Mouse (Mus musculus) midbrain, embryonic 13.5 days (tissue): ENCODE results near the gene Gorasp2. TPM values are rescaled to one million over a fixed set of nuclear protein-coding genes. Genes with fewer than 3 reads are reported as not detected.
A peak's percentile ranks its signal among the peaks of the same experiment; 100 is the strongest.

Source experiments
- ATAC-seq: fragments of 200-750 bp; cut with Nextera tagmentation; 2 replicates; pipeline ENCODE4 v1.8.0; 2017; ENCODE audit warnings: mild to moderate bottlenecking, moderate TSS enrichment, moderate library complexity
- H3K27ac ChIP-seq: fragments of 300-500 bp; sonication (generic); 2 replicates; pipeline ENCODE4 v1.5.1; 2015; ENCODE audit warnings: inconsistent platforms, mild to moderate bottlenecking, moderate library complexity
- H3K27me3 ChIP-seq: fragments of 300-500 bp; sonication (generic); 2 replicates; pipeline ENCODE4 v1.6.1; 2015; ENCODE audit warnings: mild to moderate bottlenecking, inconsistent platforms
- H3K36me3 ChIP-seq: fragments of 300-500 bp; sonication (generic); 2 replicates; pipeline ENCODE4 v1.6.1; 2015; ENCODE audit warnings: mild to moderate bottlenecking, inconsistent platforms
- H3K4me1 ChIP-seq: fragments of 300-500 bp; sonication (generic); replicated peaks from 2 replicates; pipeline ENCODE4 v1.6.1; 2015; ENCODE audit warnings: inconsistent platforms
- H3K4me2 ChIP-seq: fragments of 300-500 bp; sonication (generic); replicated peaks from 2 replicates; pipeline ENCODE4 v1.6.1; 2015; ENCODE audit warnings: moderate library complexity, mild to moderate bottlenecking, inconsistent platforms
- H3K4me3 ChIP-seq: fragments of 300-500 bp; sonication (generic); replicated peaks from 2 replicates; pipeline ENCODE4 v1.5.1; 2015; ENCODE audit warnings: mild to moderate bottlenecking, inconsistent platforms
- H3K9ac ChIP-seq: fragments of 300-500 bp; sonication (generic); replicated peaks from 2 replicates; pipeline ENCODE4 v1.6.1; 2015; ENCODE audit warnings: mild to moderate bottlenecking, inconsistent platforms
- H3K9me3 ChIP-seq: fragments of 300-500 bp; sonication (generic); 2 replicates; pipeline ENCODE4 v1.6.1; 2016; ENCODE audit warnings: mild to moderate bottlenecking, inconsistent platforms
- WGBS: fragments of 180-500 bp; shearing (Covaris S2); methylation state at CpG from one replicate; pipeline ENCODE4 v1.1.7; 2015; 5-methylcytosine and 5-hydroxymethylcytosine counted together
- polyA plus RNA-seq: library from polyadenylated mRNA; unstranded; fragments of >200 nt; fragmentation: Nextera tagmentation; extraction: Ambion mirVana; gene quantifications from 2 replicates; pipeline ENCODE4 v1.2.1, GENCODE M21; 2015

Gorasp2 gene
- 123 and 125 TPM in 2 replicates for polyA plus RNA-seq

DNA sequence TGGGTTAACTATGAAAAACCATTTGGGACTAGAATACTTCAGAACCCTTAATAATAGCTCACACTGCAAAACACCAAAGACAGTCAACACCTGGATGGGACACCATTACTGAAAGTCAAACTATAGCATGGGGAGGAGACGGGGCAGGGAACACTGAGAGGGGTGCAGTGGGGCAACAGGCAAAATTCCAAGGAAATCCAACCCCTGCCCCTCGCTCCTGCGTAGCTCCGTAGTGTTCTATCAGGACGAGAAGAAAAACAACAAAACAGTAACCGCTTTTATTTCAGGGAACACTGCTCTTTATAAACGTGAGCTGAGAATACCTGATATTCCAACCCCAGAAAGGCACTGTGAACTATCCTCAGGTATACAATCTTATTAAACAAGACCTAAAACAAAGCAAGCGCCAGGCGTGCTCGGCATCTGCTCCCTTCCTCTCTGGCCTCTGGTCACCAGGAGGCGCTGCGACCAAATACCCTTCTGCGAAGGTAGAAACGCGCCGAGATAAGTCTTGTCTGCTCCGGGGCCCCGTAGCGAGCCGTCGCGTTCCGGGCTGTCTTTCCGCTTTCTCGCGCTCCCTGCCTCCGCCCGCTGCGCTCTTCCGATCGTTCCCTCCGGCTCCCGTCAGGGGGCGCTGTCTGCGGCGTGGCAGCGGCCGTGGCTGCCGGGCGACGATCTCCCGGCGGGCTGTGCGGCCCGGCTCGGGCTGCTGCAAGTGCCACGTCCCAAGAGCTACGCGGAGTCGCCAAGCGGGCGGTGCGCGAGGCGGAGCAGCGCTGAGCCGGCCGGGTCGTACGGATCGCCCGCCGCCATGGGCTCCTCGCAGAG lies at the start of gene Gorasp2:
Gene Gorasp2, plus strand, starts transcription at position 690 of the 828 bp plus-strand sequence.
- WGBS = under 1% methylated on average over 64 of the region's 64 CpGs
- peak; percentile 97 for ATAC-seq
- Histone ChIP-seq H3K4me1 (peaks cover 24% of the 10 kb centered on the region), H3K9ac (peak within 1 kb of the TSS; percentile 92), H3K4me3 (peak within 1 kb of the TSS; percentile 91), H3K27ac (peak within 1 kb of the TSS; percentile 87), H3K9me3 (no peaks in the 10 kb centered on the region), H3K27me3 (no peaks in the 10 kb centered on the region), H3K4me2 (peak within 1 kb of the TSS; percentile 90), H3K36me3 (no peaks in the 10 kb centered on the region)

GRCm38 (mm10) chr2:70614745-70615351 lies 46.5 kb upstream of the Gorasp2 start:
- H3K4me2 ChIP-seq = no peak overlapping the region
- no peaks in the 10 kb centered on the region for H3K4me1 ChIP-seq
- ATAC-seq = no peak
- H3K27ac ChIP-seq = no peak overlapping the region
- no peaks in the 10 kb centered on the region for H3K36me3 ChIP-seq
- no peaks in the 10 kb centered on the region for H3K27me3 ChIP-seq
- no peaks in the 10 kb centered on the region for H3K9me3 ChIP-seq
- H3K9ac ChIP-seq = no peak overlapping the region
- no peak overlapping the region for H3K4me3 ChIP-seq
- WGBS = 85% methylated on average over 7 of the region's 7 CpGs

DNA sequence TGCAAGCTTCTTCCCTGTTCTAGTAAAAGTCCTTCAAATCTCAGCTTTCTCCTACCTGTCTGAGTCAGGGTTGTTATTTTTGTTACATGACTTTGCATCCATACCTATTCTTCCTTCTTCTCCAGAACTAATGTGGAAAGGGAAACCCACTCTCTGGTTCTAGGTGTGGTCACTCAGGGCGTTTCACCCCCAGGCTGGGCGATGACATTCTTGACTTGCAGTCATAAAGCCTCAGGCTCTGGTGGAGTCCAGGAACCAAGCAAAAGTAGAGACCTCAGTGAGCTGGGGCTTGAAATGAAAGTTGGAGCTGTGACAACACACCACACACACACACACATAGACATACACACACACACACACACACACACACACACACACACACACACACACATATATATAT lies 45.3 kb upstream of the Gorasp2 start:
- H3K4me3 ChIP-seq = no peak overlapping the region
- H3K4me2 ChIP-seq = no peak overlapping the region
- H3K36me3 ChIP-seq = no peaks in the 10 kb centered on the region
- H3K27me3 ChIP-seq = no peaks in the 10 kb centered on the region
- ATAC-seq = no peak
- H3K9me3 ChIP-seq = no peaks in the 10 kb centered on the region
- no peak overlapping the region for H3K27ac ChIP-seq
- H3K4me1 ChIP-seq = 0 out of 2 replicates have a peak, but pooled peaks cover 2% of the 10 kb centered on the region
- WGBS = 79% methylated on average over 2 of the region's 2 CpGs
- H3K9ac ChIP-seq = no peak overlapping the region

- Histone ChIP-seq H3K9ac (no peak overlapping the region), H3K9me3 (no peaks in the 10 kb centered on the region), H3K27me3 (no peaks in the 10 kb centered on the region), H3K4me1 (0 out of 2 replicates have a peak, but pooled peaks cover 2% of the 10 kb centered on the region), H3K27ac (no peak overlapping the region), H3K36me3 (no peaks in the 10 kb centered on the region), H3K4me3 (no peak overlapping the region), H3K4me2 (no peak overlapping the region)
- 76% methylated on average over 3 of the region's 3 CpGs for WGBS
- no peak for ATAC-seq
Measured at GRCm38 (mm10) chr2:70616617-70617016, 44.8 kb upstream of the Gorasp2 start.

DNA sequence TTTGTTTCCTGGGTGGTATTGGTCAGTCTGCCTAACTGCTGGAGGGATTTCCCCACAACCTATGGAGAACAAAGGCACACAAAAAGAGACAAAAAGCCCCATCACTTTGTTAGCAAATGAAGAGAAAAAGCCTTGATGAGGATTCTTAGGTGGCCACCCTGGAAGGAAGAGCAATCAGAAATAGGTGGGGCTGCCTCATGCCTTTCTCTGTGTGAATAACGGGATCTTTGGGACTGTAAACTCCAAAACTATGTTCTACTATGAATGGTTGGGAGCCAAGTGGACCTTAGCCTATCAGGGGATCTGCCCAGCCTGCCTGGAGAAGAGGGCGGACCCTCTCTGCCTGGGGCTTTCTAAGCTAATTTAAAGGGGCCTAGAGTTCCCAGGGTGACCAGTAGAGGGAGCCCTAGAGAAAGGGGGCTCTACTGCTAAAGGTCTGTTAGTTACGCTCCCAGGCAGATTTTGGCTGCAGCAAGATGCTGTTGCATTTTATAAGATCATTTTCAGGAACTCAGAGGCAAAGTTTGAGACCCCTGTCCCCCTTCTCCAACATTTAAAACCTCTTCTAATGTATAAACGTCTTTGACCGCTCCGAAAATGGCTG lies 42.0 kb upstream of the Gorasp2 start:
- H3K36me3 ChIP-seq = no peaks in the 10 kb centered on the region
- no peak overlapping the region for H3K4me2 ChIP-seq
- ATAC-seq = no peak
- H3K27ac ChIP-seq = no peak overlapping the region
- no peaks in the 10 kb centered on the region for H3K9me3 ChIP-seq
- no peak overlapping the region for H3K9ac ChIP-seq
- WGBS = 85% methylated on average over 6 of the region's 6 CpGs
- no peak overlapping the region for H3K4me3 ChIP-seq
- no peaks in the 10 kb centered on the region for H3K27me3 ChIP-seq
- 0 out of 2 replicates have a peak, but pooled peaks cover 2% of the 10 kb centered on the region for H3K4me1 ChIP-seq

DNA sequence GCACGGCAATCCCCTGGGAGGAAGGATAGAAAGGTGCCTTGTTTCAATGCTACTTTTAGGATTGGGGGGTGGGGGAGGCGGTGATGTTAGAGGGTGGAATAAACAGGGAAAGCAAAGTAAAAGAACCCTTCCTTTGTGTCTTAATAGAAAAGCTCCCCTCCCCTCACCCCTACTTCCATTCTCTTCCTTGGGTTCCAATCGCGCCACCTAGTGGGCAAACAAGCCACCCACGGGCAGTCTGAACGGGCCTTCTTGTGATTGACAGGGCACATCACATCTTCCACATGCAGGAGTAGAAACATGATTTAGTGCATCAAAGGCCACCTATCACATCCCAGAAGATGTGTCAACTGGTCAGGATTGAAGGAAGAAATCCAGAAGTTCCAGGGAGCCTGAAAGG lies 41.2 kb upstream of the Gorasp2 start:
- no peaks in the 10 kb centered on the region for H3K36me3 ChIP-seq
- H3K4me3 ChIP-seq = no peak overlapping the region
- 15% methylated on average over 6 of the region's 6 CpGs for whole genome bisulfite sequencing
- peak; percentile 56; the same call in 1 of the 2 replicates for ATAC-seq
- no peak overlapping the region for H3K27ac ChIP-seq
- H3K27me3 ChIP-seq = no peaks in the 10 kb centered on the region
- no peak overlapping the region for H3K9ac ChIP-seq
- H3K4me1 ChIP-seq = 0 out of 2 replicates have a peak, but pooled peaks cover 2% of the 10 kb centered on the region
- H3K9me3 ChIP-seq = no peaks in the 10 kb centered on the region
- H3K4me2 ChIP-seq = no peak overlapping the region

- Histone ChIP-seq H3K9me3 (no peaks in the 10 kb centered on the region), H3K9ac (no peak overlapping the region), H3K4me3 (no peak overlapping the region), H3K4me2 (no peak overlapping the region), H3K36me3 (no peaks in the 10 kb centered on the region), H3K27ac (no peak overlapping the region), H3K27me3 (no peaks in the 10 kb centered on the region), H3K4me1 (0 out of 2 replicates have a peak, but pooled peaks cover 2% of the 10 kb centered on the region)
- WGBS = 76% methylated on average over 4 of the region's 4 CpGs
- ATAC-seq = no peak
Measured at GRCm38 (mm10) chr2:70622244-70622643, 39.1 kb upstream of the Gorasp2 start.

DNA sequence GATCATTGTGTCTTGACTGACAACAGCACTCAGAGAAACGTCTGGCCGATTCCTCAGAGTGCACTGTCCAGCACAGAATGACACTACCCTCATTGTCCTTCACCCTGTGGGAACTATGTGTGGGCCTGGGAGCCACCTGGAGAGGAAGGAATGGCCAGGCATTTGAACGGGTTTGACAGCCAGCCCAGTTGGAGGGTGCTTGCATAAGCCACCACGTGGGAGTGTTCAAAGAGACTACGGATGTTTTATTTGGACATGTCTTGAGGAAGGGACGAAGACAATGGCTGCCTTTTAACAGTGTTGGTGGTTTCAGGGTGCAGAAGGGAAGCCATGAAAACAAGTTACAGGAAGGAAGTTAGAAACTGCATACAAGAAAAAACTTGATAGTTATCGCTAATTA lies 35.6 kb upstream of the Gorasp2 start:
- no peak overlapping the region for H3K4me3 ChIP-seq
- H3K4me1 ChIP-seq = peaks cover 5% of the 10 kb centered on the region
- no peak overlapping the region for H3K27ac ChIP-seq
- no peaks in the 10 kb centered on the region for H3K27me3 ChIP-seq
- H3K9ac ChIP-seq = no peak overlapping the region
- 76% methylated on average over 7 of the region's 7 CpGs for WGBS
- no peak overlapping the region for H3K4me2 ChIP-seq
- H3K36me3 ChIP-seq = no peaks in the 10 kb centered on the region
- no peak for ATAC-seq
- H3K9me3 ChIP-seq = no peaks in the 10 kb centered on the region

GRCm38 (mm10) chr2:70628397-70628796 lies 33.0 kb upstream of the Gorasp2 start:
- no peak for ATAC-seq
- Histone ChIP-seq H3K9me3 (no peaks in the 10 kb centered on the region), H3K27ac (no peak overlapping the region), H3K4me1 (peaks cover 5% of the 10 kb centered on the region), H3K27me3 (no peaks in the 10 kb centered on the region), H3K4me3 (no peak overlapping the region), H3K36me3 (no peaks in the 10 kb centered on the region), H3K4me2 (no peak overlapping the region), H3K9ac (no peak overlapping the region)
- WGBS = 96% methylated on average over 12 of the region's 12 CpGs

- Histone ChIP-seq H3K36me3 (no peaks in the 10 kb centered on the region), H3K9me3 (no peaks in the 10 kb centered on the region), H3K27me3 (no peaks in the 10 kb centered on the region), H3K4me1 (peaks cover 5% of the 10 kb centered on the region), H3K9ac (0 out of 2 replicates have a peak overlapping the region, but pooled peaks have one; percentile 1), H3K4me2 (peak overlapping the region; percentile 42), H3K4me3 (peak overlapping the region; percentile 26), H3K27ac (0 out of 2 replicates have a peak overlapping the region, but pooled peaks have one; percentile 31)
- ATAC-seq = peak; percentile 91
- WGBS = 27% methylated on average over 10 of the region's 10 CpGs
Measured at GRCm38 (mm10) chr2:70629339-70629761, 32.0 kb upstream of the Gorasp2 start.

- H3K4me1 ChIP-seq = peaks cover 5% of the 10 kb centered on the region
- no peaks in the 10 kb centered on the region for H3K36me3 ChIP-seq
- H3K27me3 ChIP-seq = no peaks in the 10 kb centered on the region
- H3K9ac ChIP-seq = no peak overlapping the region
- ATAC-seq = no peak
- H3K9me3 ChIP-seq = no peaks in the 10 kb centered on the region
- H3K27ac ChIP-seq = no peak overlapping the region
- peak overlapping the region; percentile 42 for H3K4me2 ChIP-seq
- WGBS = 78% methylated on average over 3 of the region's 3 CpGs
- H3K4me3 ChIP-seq = peak overlapping the region; percentile 26; the same call in 1 of the 2 replicates
Measured at GRCm38 (mm10) chr2:70629921-70630320, 31.5 kb upstream of the Gorasp2 start.

DNA sequence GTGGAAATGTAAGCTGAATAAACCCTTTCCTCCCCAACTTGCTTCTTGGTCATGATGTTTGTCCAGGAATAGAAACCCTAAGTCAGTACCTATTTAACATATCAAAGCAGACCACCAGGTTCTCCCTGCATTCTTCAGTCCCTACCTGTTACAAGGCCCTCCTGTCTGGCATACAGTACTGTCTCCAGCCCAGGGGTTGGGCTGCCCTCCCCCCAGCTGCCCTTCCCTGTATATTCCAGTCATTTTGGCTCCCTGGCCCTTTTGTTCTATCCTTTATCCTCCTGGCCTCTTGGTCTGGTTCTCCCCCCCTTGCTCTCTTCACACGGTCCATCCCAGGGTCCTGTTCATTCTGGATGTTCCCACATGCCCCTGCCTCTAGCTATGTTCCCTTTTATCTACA lies 30.1 kb upstream of the Gorasp2 start:
- Histone ChIP-seq H3K4me3 (no peak overlapping the region), H3K9ac (no peak overlapping the region), H3K4me2 (no peak overlapping the region), H3K4me1 (peaks cover 5% of the 10 kb centered on the region), H3K27ac (no peak overlapping the region), H3K9me3 (peaks cover 4% of the 10 kb centered on the region; the same call in 1 of the 2 replicates), H3K36me3 (no peaks in the 10 kb centered on the region), H3K27me3 (no peaks in the 10 kb centered on the region)
- ATAC-seq = no peak
- WGBS = 95% methylated on average over 1 of the region's 1 CpGs
